Mouse (Mus musculus) MEL (cell line): ENCODE results near the gene Myg1.

Source experiments
- CTCF ChIP-seq, 3 experiments: IDR thresholded peaks in 2 of 3; conservative IDR thresholded peaks in 1 of 3; 2 replicates each; pipeline ENCODE4 v1.5.1; 2011 to 2012; ENCODE audit warnings: low read length in 3 of 3, low read depth in 2 of 3, mild to moderate bottlenecking in 2 of 3, improper control_type of control experiment in 1 of 3, inconsistent platforms in 1 of 3, mixed read lengths in 1 of 3, moderate library complexity in 1 of 3; ENCODE audit not compliant: control insufficient read depth in 1 of 3, insufficient read depth in 1 of 3, poor library complexity in 1 of 3, severe bottlenecking in 1 of 3
- KAT2A ChIP-seq: conservative IDR thresholded peaks from 2 replicates; pipeline ENCODE4 v1.6.1; 2012; ENCODE audit warnings: low read depth, low read length, improper control_type of control experiment, inconsistent platforms
- USF1 ChIP-seq: IDR thresholded peaks from 2 replicates; pipeline ENCODE4 v1.6.1; 2014; ENCODE audit warnings: low read depth, mild to moderate bottlenecking, inconsistent platforms, low read length, improper control_type of control experiment, moderate library complexity

DNA sequence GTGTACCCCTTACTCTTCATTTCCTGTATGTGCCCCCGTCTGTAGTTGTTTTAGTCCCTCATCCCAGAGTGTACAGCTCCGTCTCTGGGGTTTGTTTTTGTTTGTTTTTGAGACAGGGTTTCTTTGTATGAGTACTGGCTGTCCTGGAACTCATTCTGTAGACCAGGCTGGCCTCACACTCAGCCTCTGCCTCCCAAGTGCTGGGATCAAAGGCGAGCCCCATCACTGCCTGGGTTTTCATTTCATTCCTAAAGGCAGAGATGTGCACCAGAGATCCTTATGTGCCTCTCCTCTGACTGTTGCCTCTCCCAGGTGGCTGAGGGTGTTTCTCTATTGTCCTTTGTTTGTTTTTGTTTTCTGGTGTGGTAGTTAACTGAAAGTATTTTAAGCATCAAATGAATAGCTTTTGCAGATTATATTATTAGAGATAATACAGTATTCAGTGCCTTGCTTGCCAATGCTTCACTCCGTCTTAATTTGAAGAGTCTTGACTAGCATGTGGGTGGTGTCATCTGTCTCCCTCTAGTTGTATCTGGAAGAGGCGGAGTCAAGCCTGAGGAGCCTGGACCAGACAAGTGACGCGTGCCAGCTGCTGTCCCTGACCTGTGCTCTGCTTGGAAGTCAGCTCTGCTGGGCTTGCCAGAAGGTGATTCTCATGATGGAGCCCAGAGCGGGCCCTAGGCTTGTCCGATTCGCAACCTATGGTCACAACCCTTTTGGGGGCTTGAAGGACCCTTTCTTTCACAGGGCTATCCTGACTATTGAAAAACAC, 21.2 kb upstream of the Myg1 start:
- TF ChIP-seq KAT2A (no peak), CTCF (IDR thresholded peaks at IDR 0.05 in 2 of 3, conservative IDR thresholded peaks at IDR 0.05 in 1 of 3; ENCODE audit: control insufficient read depth in 1 of 3, insufficient read depth in 1 of 3, low read depth in 2 of 3, low read length in 3 of 3, poor library complexity in 1 of 3, severe bottlenecking in 1 of 3) (no peak), USF1 (no peak)
